Mouse (Mus musculus): ENCODE measurements around the gene Ergic3. TPM values are rescaled to one million over a fixed set of nuclear protein-coding genes. Genes with fewer than 3 reads are reported as not detected.

Gene Ergic3
- polyA plus RNA-seq, 1 experiment from 2014 or later, result 228 TPM

GRCm38 (mm10) chr2:156005393-156005792 lies 2.5 kb upstream of the Ergic3 start:
- Histone ChIP-seq H3K9me3 (no peaks in the 10 kb centered on the region), H3K4me2 (replicated peaks) (no peak overlapping the region), H3K36me3 (peaks cover 22% of the 10 kb centered on the region), H3K4me3 (no peak overlapping the region), H3K27ac (no peak overlapping the region), H3K9ac (no peak overlapping the region), H3K4me1 (peaks cover 10% of the 10 kb centered on the region), H3K27me3 (no peaks in the 10 kb centered on the region)
- ATAC-seq (ENCODE audit: low FRiP score, low read depth), result no peak
- 91% methylated on average over 4 of the region's 4 CpGs for WGBS

GRCm38 (mm10) chr2:156018106-156018505 lies 10.3 kb downstream of the Ergic3 start:
- no peak overlapping the region for H3K27ac ChIP-seq
- H3K4me2 ChIP-seq (replicated peaks), result no peak overlapping the region
- H3K27me3 ChIP-seq, result no peaks in the 10 kb centered on the region
- H3K9me3 ChIP-seq, result no peaks in the 10 kb centered on the region
- peaks cover 75% of the 10 kb centered on the region for H3K36me3 ChIP-seq
- H3K4me1 ChIP-seq, result no peaks in the 10 kb centered on the region
- H3K4me3 ChIP-seq, result no peak overlapping the region
- H3K9ac ChIP-seq, result no peak overlapping the region
- no peak for ATAC-seq (ENCODE audit: low FRiP score, low read depth)
- 90% methylated on average over 3 of the region's 3 CpGs for WGBS

GRCm38 (mm10) chr2:156021219-156021618 lies 13.4 kb downstream of the Ergic3 start:
- Histone ChIP-seq H3K27ac (no peak overlapping the region), H3K9me3 (no peaks in the 10 kb centered on the region), H3K27me3 (no peaks in the 10 kb centered on the region), H3K4me3 (no peak overlapping the region), H3K4me2 (replicated peaks) (no peak overlapping the region), H3K4me1 (no peaks in the 10 kb centered on the region), H3K9ac (no peak overlapping the region), H3K36me3 (peaks cover 44% of the 10 kb centered on the region)
- no peak for ATAC-seq (ENCODE audit: low FRiP score, low read depth)
- WGBS, result 85% methylated on average over 8 of the region's 8 CpGs

GRCm38 (mm10) chr2:156021765-156022164 lies 13.9 kb downstream of the Ergic3 start:
- no peak for ATAC-seq (ENCODE audit: low FRiP score, low read depth)
- 85% methylated on average over 2 of the region's 2 CpGs for WGBS
- H3K9me3 ChIP-seq, result no peaks in the 10 kb centered on the region

GRCm38 (mm10) chr2:156025482-156025881 lies 17.6 kb downstream of the Ergic3 start:
- no peaks in the 10 kb centered on the region for H3K4me1 ChIP-seq
- no peaks in the 10 kb centered on the region for H3K9me3 ChIP-seq
- H3K4me3 ChIP-seq, result no peak overlapping the region
- H3K4me2 ChIP-seq (replicated peaks), result no peak overlapping the region
- no peaks in the 10 kb centered on the region for H3K27me3 ChIP-seq
- no peak overlapping the region for H3K9ac ChIP-seq
- H3K27ac ChIP-seq, result no peak overlapping the region
- peaks cover 1% of the 10 kb centered on the region; the same call in 1 of the 2 replicates for H3K36me3 ChIP-seq
- no peak for ATAC-seq (ENCODE audit: low FRiP score, low read depth)

More at GRCm38 (mm10) chr2:156021765-156022164, 13.9 kb downstream of the Ergic3 start:
- H3K9ac ChIP-seq, result no peak overlapping the region
- no peaks in the 10 kb centered on the region for H3K4me1 ChIP-seq
- H3K27ac ChIP-seq, result no peak overlapping the region
- H3K4me2 ChIP-seq (replicated peaks), result no peak overlapping the region
- H3K36me3 ChIP-seq, result peaks cover 38% of the 10 kb centered on the region
- no peak overlapping the region for H3K4me3 ChIP-seq
- H3K27me3 ChIP-seq, result no peaks in the 10 kb centered on the region

GRCm38 (mm10) chr2:156039390-156039789 lies 31.5 kb downstream of the Ergic3 start:
- no peaks in the 10 kb centered on the region for H3K27me3 ChIP-seq
- no peak overlapping the region for H3K9ac ChIP-seq
- no peak for ATAC-seq (ENCODE audit: low FRiP score, low read depth)

GRCm38 (mm10) chr2:156042903-156043302 lies 35.1 kb downstream of the Ergic3 start:
- H3K27me3 ChIP-seq, result peaks cover 7% of the 10 kb centered on the region
- H3K4me1 ChIP-seq, result peaks cover 5% of the 10 kb centered on the region; the same call in 1 of the 2 replicates
- H3K9me3 ChIP-seq, result no peaks in the 10 kb centered on the region
- no peak overlapping the region for H3K4me3 ChIP-seq
- WGBS, result 80% methylated on average over 8 of the region's 8 CpGs
- no peak overlapping the region for H3K27ac ChIP-seq
- no peak for ATAC-seq (ENCODE audit: low FRiP score, low read depth)
- H3K4me2 ChIP-seq (replicated peaks), result no peak overlapping the region
- H3K9ac ChIP-seq, result no peak overlapping the region
- H3K36me3 ChIP-seq, result no peaks in the 10 kb centered on the region

More at GRCm38 (mm10) chr2:156039390-156039789, 31.5 kb downstream of the Ergic3 start:
- Histone ChIP-seq H3K4me3 (no peak overlapping the region), H3K9me3 (no peaks in the 10 kb centered on the region), H3K27ac (no peak overlapping the region), H3K36me3 (no peaks in the 10 kb centered on the region), H3K4me1 (no peaks in the 10 kb centered on the region), H3K4me2 (replicated peaks) (no peak overlapping the region)
- WGBS, result 91% methylated on average over 3 of the region's 3 CpGs

DNA sequence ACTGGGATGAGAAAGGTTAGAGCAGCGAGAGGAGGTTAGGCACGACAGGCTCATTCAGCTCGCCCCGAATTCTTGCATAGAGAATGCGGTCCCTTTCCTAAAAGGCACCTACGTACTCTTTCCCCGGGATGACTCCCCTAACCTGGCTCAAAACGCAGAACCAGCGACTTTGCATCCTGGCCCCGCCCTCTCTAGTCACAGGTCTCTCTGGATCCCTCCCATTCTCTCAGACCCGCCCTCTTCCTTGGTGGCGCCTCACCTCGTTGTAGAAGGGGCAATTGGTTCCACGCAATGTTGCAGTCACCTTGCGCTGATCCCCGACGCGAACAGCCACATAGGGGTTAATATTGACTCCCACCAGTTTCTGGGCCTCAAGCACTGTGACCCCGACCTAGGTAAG lies 40.1 kb downstream of the Ergic3 start:
- H3K9ac ChIP-seq, result no peak overlapping the region
- H3K4me3 ChIP-seq, result peak overlapping the region; percentile 16; the same call in 1 of the 2 replicates
- H3K27me3 ChIP-seq, result peaks cover 10% of the 10 kb centered on the region
- no peaks in the 10 kb centered on the region for H3K9me3 ChIP-seq
- peaks cover 7% of the 10 kb centered on the region; the same call in 1 of the 2 replicates for H3K4me1 ChIP-seq
- no peak for ATAC-seq (ENCODE audit: low FRiP score, low read depth)
- no peak overlapping the region for H3K27ac ChIP-seq
- no peaks in the 10 kb centered on the region for H3K36me3 ChIP-seq
- peak overlapping the region; percentile 45 for H3K4me2 ChIP-seq (replicated peaks)
- 6% methylated on average over 19 of the region's 19 CpGs for WGBS

DNA sequence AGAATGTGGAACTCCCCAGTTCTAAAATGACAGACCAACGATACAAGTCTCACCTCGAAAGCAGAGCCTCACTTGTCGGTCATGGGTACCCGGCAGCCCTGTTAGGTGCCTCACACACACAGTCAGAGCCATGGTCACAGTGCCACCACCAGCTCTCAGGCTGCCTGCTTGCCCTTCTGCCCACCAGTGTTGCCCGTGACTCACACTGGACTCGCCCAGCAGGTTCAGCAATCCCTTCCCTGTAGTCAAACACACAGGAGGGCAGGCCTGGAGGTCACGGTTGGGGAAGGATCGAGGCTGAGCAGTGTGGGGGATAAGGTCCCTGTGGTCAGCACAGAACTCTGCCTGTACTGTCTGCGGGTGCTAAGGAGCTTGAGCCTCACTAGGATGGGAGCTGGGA lies 45.0 kb downstream of the Ergic3 start, which contains the start of gene Fer1l4:
Gene Fer1l4, minus strand, starts transcription at position 132 of the 400 bp plus-strand sequence.
- Histone ChIP-seq H3K27me3 (0 out of 2 replicates have a peak, but pooled peaks cover 3% of the 10 kb centered on the region), H3K27ac (no peak within 1 kb of the TSS), H3K4me3 (no peak within 1 kb of the TSS), H3K4me1 (peaks cover 3% of the 10 kb centered on the region; the same call in 1 of the 2 replicates), H3K36me3 (no peaks in the 10 kb centered on the region), H3K4me2 (replicated peaks) (no peak within 1 kb of the TSS), H3K9ac (no peak within 1 kb of the TSS), H3K9me3 (no peaks in the 10 kb centered on the region)
- 78% methylated on average over 9 of the region's 9 CpGs for WGBS
- ATAC-seq (ENCODE audit: low FRiP score, low read depth), result no peak

DNA sequence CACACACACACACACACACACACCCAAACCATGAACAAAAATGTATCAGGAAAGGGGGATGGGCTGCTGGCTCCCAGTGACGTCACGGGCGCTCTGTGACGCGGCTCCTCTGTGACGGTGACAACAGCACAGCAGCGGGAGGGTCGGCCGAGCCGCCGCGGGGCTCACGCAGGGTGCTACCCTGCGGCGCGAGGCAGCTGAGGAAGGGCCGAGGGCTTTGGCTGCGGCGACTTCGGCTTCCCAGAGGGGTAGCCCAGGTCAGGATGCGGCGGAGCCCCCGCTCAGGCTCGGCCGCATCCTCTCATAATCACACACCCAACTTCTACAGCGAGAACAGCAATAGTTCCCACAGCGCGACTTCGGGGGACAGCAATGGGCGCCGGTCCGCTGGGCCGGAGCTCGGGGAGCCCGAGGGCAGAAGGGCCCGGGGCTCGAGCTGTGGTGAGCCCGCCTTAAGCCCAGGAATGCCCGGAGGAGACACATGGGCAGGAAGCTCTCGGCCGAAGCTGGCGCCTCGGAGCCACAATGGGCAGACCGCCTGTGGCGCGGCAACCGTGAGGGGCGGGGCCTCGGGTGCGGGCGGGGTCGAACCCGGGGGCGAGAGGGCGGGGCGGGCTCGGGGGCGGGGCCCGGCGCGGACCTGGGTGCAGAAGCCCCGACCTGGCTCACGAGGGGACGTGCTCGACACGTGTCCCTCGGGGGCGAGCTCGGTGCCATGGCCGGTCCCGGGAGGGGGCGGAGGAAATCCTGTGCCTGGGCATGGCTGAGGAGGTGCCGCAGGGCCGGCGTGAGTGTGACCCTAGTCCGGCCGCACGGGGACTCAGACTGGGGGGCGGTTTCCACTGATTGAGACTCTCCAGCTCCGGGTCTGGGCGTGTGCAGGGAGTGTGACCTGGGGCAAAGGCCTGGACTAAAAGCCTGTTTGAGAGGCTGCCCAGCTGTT lies 57.5 kb downstream of the Ergic3 start, which contains the start of gene Spag4:
Gene Spag4, plus strand, starts transcription at position 77 of the 943 bp plus-strand sequence.
- Histone ChIP-seq H3K4me3 (peak within 1 kb of the TSS; percentile 69), H3K9ac (peak within 1 kb of the TSS; percentile 83), H3K9me3 (no peaks in the 10 kb centered on the region), H3K27ac (peak within 1 kb of the TSS; percentile 77; the same call in 1 of the 2 replicates), H3K4me2 (replicated peaks) (peak within 1 kb of the TSS; percentile 92), H3K36me3 (peaks cover 26% of the 10 kb centered on the region), H3K27me3 (no peaks in the 10 kb centered on the region), H3K4me1 (peaks cover 10% of the 10 kb centered on the region)
- ATAC-seq (ENCODE audit: low FRiP score, low read depth), result peak; percentile 75
- WGBS, result under 1% methylated on average over 77 of the region's 81 CpGs

DNA sequence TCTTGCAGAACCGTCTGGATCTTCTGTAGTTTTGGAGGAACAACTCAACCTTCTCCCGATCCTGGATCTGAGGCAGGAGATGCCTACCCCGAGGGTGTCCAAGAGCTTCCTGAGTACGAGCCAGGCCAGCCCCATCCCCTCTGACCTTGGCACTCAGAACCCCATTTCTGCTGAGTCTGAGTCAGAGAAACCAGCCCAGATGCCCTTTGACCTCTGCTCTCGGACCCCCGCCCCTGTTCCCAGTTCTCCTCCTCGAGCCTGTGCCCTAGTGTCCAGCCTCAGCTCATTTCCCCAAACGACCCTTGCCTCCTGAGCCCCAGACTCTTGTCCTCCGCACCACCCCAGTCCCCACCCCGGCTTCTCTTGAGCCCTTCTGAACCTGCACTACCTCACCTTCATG lies 58.3 kb downstream of the Ergic3 start:
- H3K36me3 ChIP-seq, result peaks cover 33% of the 10 kb centered on the region
- H3K9ac ChIP-seq, result peak overlapping the region; percentile 83
- H3K9me3 ChIP-seq, result no peaks in the 10 kb centered on the region
- 27% methylated on average over 10 of the region's 10 CpGs for WGBS
- no peak overlapping the region; the same call in 1 of the 2 replicates for H3K27ac ChIP-seq
- H3K27me3 ChIP-seq, result no peaks in the 10 kb centered on the region
- H3K4me2 ChIP-seq (replicated peaks), result peak overlapping the region; percentile 92
- H3K4me3 ChIP-seq, result peak overlapping the region; percentile 69
- ATAC-seq (ENCODE audit: low FRiP score, low read depth), result peak; percentile 8; the same call in 1 of the 2 replicates
- peaks cover 10% of the 10 kb centered on the region for H3K4me1 ChIP-seq
